Mouse (Mus musculus) brain, embryonic 14.5 days (tissue): ENCODE measurements around the gene Akap7.

Experiments used
- CTCF ChIP-seq: fragments of 200-500 bp; IDR thresholded peaks from 2 replicates; pipeline ENCODE4 v1.5.1; 2012; ENCODE audit warnings: inconsistent platforms, mild to moderate bottlenecking, moderate library complexity, borderline replicate concordance; ENCODE audit not compliant: insufficient read depth, insufficient read length; ENCODE audit errors: extremely low read depth
- POLR2A ChIP-seq: fragments of 200-500 bp; IDR thresholded peaks from 2 replicates; pipeline ENCODE4 v1.6.1; 2012; ENCODE audit warnings: mild to moderate bottlenecking, inconsistent platforms, borderline replicate concordance; ENCODE audit not compliant: poor library complexity, insufficient read depth, insufficient read length, severe bottlenecking; ENCODE audit errors: extremely low read depth

- TF ChIP-seq POLR2A = no peak
- no peak for TF ChIP-seq CTCF
These were observed 109.6 kb downstream of the Akap7 start for GRCm38 (mm10) chr10:25198048-25198447.
